Mouse (Mus musculus) erythroblast, embryonic 14.5 days (primary cell): ENCODE data around the gene Ly6g6d.

Experiments used
- GATA1 ChIP-seq: IDR thresholded peaks from 2 replicates; pipeline ENCODE4 v1.6.1; 2012; ENCODE audit warnings: low read length, inconsistent platforms, mixed read lengths
- TAL1 ChIP-seq: IDR thresholded peaks from 3 replicates; pipeline ENCODE4 v1.6.1; 2012; ENCODE audit warnings: low read length, inconsistent platforms, mixed read lengths

- TF ChIP-seq GATA1, result no peak
- no peak for TF ChIP-seq TAL1
Observed at GRCm38 (mm10) chr17:35046681-35047455, 31.0 kb downstream of the Ly6g6d start, which contains the start of gene Msh5.
